Mouse (Mus musculus) lung, adult 2 months (tissue): ENCODE data around the gene 1700042G07Rik.

Experiments
- CTCF ChIP-seq: fragments of 200-500 bp; IDR thresholded peaks from 2 replicates; pipeline ENCODE4 v1.5.1; 2011; ENCODE audit warnings: mild to moderate bottlenecking, low read length, control low read depth; ENCODE audit not compliant: insufficient read depth
- POLR2A ChIP-seq: fragments of 200-500 bp; IDR thresholded peaks from 2 replicates; pipeline ENCODE4 v1.6.1; 2011; ENCODE audit warnings: low read depth, mild to moderate bottlenecking, control low read depth, low read length, borderline replicate concordance; ENCODE audit errors: extremely low read depth

DNA sequence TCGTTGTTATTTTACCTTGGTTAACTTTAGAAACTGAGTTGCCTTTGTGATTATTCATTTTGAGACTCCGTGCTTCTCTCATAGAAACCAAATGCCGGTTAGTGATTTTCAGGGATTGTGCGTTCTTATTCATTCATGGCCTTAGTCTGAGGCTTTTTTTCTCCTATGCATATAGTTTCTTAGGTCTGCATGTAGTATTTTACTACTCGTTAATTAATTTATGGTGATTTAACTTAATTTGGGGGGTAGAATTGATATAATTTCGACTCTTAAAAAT, 49.6 kb downstream of the 1700042G07Rik start:
- no peak for TF ChIP-seq POLR2A
- TF ChIP-seq CTCF = no peak
